Mouse (Mus musculus): ENCODE data around the gene Gm10061. TPM values are rescaled to one million over a fixed set of nuclear protein-coding genes. Genes with fewer than 3 reads are reported as not detected.
"Not testable (repeated sequence)": the region's sequence is repeated elsewhere in the genome, so short reads cannot be mapped to it uniquely, and the experiment has no call there.

The Gm10061 gene
- not detected in 2 replicates for polyA plus RNA-seq (2014; fragmentation: Nextera tagmentation; extraction: Ambion mirVana)

GRCm38 (mm10) chr16:89150786-89151185 is at the start of gene Gm10061:
TSS of gene Gm10061 (plus strand) at chr16:89151086.
- Histone ChIP-seq H3K27ac (replicated peaks; ENCODE audit: low read depth, low read length) (no peak within 1 kb of the TSS), H3K9me3 (replicated peaks; ENCODE audit: control insufficient read depth, low read length) (no peaks in the 10 kb centered on the region), H3K4me3 (ENCODE audit: low read depth, low read length) (no peak within 1 kb of the TSS), H3K4me1 (ENCODE audit: control insufficient read depth, insufficient read depth, low read length) (no peaks in the 10 kb centered on the region), H3K9ac (replicated peaks; ENCODE audit: low read length) (no peak within 1 kb of the TSS), H3K27me3 (ENCODE audit: control insufficient read depth, insufficient read depth, low read length) (no peaks in the 10 kb centered on the region), H3K4me2 (ENCODE audit: low read depth, low read length) (no peak within 1 kb of the TSS), H3K36me3 (replicated peaks; ENCODE audit: control insufficient read depth, insufficient read depth, low read depth, low read length) (no peaks in the 10 kb centered on the region)
- WGBS = 95% methylated on average over 1 of the region's 1 CpGs
- ATAC-seq (replicated peaks; ENCODE audit: insufficient number of reproducible peaks, low FRiP score, low TSS enrichment, low read depth) = no peak
- no peak for DNase-seq (ENCODE audit: low spot score)

- H3K9me3 ChIP-seq (replicated peaks; ENCODE audit: control insufficient read depth, low read length) = no peaks in the 10 kb centered on the region
- no peak within 1 kb of the TSS for H3K4me2 ChIP-seq (ENCODE audit: low read depth, low read length)
- ATAC-seq (replicated peaks; ENCODE audit: insufficient number of reproducible peaks, low FRiP score, low TSS enrichment, low read depth) = no peak
- no peaks in the 10 kb centered on the region for H3K36me3 ChIP-seq (replicated peaks; ENCODE audit: control insufficient read depth, insufficient read depth, low read depth, low read length)
- WGBS = 97% methylated on average over 1 of the region's 1 CpGs
- no peak within 1 kb of the TSS for H3K27ac ChIP-seq (replicated peaks; ENCODE audit: low read depth, low read length)
- no peaks in the 10 kb centered on the region for H3K27me3 ChIP-seq (ENCODE audit: control insufficient read depth, insufficient read depth, low read length)
- no peak within 1 kb of the TSS for H3K9ac ChIP-seq (replicated peaks; ENCODE audit: low read length)
- DNase-seq (ENCODE audit: low spot score) = no peak
- H3K4me1 ChIP-seq (ENCODE audit: control insufficient read depth, insufficient read depth, low read length) = no peaks in the 10 kb centered on the region
- H3K4me3 ChIP-seq (ENCODE audit: low read depth, low read length) = no peak within 1 kb of the TSS
These were observed 10.3 kb upstream of the Gm10061 start, which contains the start of gene Gm6358 for GRCm38 (mm10) chr16:89140551-89140950. TSS of gene Gm6358 (plus strand) at chr16:89140851.

GRCm38 (mm10) chr16:89157652-89158051 is 6.8 kb downstream of the Gm10061 start, which contains the start of gene Gm9789:
TSS of gene Gm9789 (plus strand) at chr16:89157952.
- no peak for DNase-seq (ENCODE audit: low spot score)
- Histone ChIP-seq H3K27ac (replicated peaks; ENCODE audit: low read depth, low read length) (no peak within 1 kb of the TSS), H3K36me3 (replicated peaks; ENCODE audit: control insufficient read depth, insufficient read depth, low read depth, low read length) (no peaks in the 10 kb centered on the region), H3K4me2 (ENCODE audit: low read depth, low read length) (no peak within 1 kb of the TSS), H3K9ac (replicated peaks; ENCODE audit: low read length) (no peak within 1 kb of the TSS), H3K4me3 (ENCODE audit: low read depth, low read length) (no peak within 1 kb of the TSS), H3K9me3 (replicated peaks; ENCODE audit: control insufficient read depth, low read length) (no peaks in the 10 kb centered on the region), H3K4me1 (ENCODE audit: control insufficient read depth, insufficient read depth, low read length) (no peaks in the 10 kb centered on the region), H3K27me3 (ENCODE audit: control insufficient read depth, insufficient read depth, low read length) (no peaks in the 10 kb centered on the region)
- ATAC-seq (replicated peaks; ENCODE audit: insufficient number of reproducible peaks, low FRiP score, low TSS enrichment, low read depth) = no peak
- 87% methylated on average over 4 of the region's 4 CpGs for WGBS

- H3K4me2 ChIP-seq (ENCODE audit: low read depth, low read length); H3K36me3 ChIP-seq (replicated peaks; ENCODE audit: control insufficient read depth, insufficient read depth, low read depth, low read length); H3K4me1 ChIP-seq (ENCODE audit: control insufficient read depth, insufficient read depth, low read length); ATAC-seq (replicated peaks; ENCODE audit: insufficient number of reproducible peaks, low FRiP score, low TSS enrichment, low read depth); H3K27me3 ChIP-seq (ENCODE audit: control insufficient read depth, insufficient read depth, low read length); H3K4me3 ChIP-seq (ENCODE audit: low read depth, low read length); DNase-seq (ENCODE audit: low spot score); H3K27ac ChIP-seq (replicated peaks; ENCODE audit: low read depth, low read length); H3K9ac ChIP-seq (replicated peaks; ENCODE audit: low read length); H3K9me3 ChIP-seq (replicated peaks; ENCODE audit: control insufficient read depth, low read length): not testable (repeated sequence)
These were observed 18.3 kb downstream of the Gm10061 start, which contains the start of gene Gm7735 for GRCm38 (mm10) chr16:89169190-89169589. TSS of gene Gm7735 (plus strand) at chr16:89169490.

- H3K9me3 ChIP-seq (replicated peaks; ENCODE audit: control insufficient read depth, low read length) = no peaks in the 10 kb centered on the region
- H3K4me1 ChIP-seq (ENCODE audit: control insufficient read depth, insufficient read depth, low read length) = no peaks in the 10 kb centered on the region
- H3K9ac ChIP-seq (replicated peaks; ENCODE audit: low read length) = no peak within 1 kb of the TSS
- 74% methylated on average over 2 of the region's 2 CpGs for WGBS
- no peak within 1 kb of the TSS for H3K4me3 ChIP-seq (ENCODE audit: low read depth, low read length)
- H3K4me2 ChIP-seq (ENCODE audit: low read depth, low read length) = no peak within 1 kb of the TSS
- H3K27me3 ChIP-seq (ENCODE audit: control insufficient read depth, insufficient read depth, low read length) = no peaks in the 10 kb centered on the region
- no peak for ATAC-seq (replicated peaks; ENCODE audit: insufficient number of reproducible peaks, low FRiP score, low TSS enrichment, low read depth)
- no peaks in the 10 kb centered on the region for H3K36me3 ChIP-seq (replicated peaks; ENCODE audit: control insufficient read depth, insufficient read depth, low read depth, low read length)
- no peak for DNase-seq (ENCODE audit: low spot score)
- no peak within 1 kb of the TSS for H3K27ac ChIP-seq (replicated peaks; ENCODE audit: low read depth, low read length)
These were observed 23.5 kb downstream of the Gm10061 start, which contains the start of gene 1110057P08Rik for GRCm38 (mm10) chr16:89174435-89174834. TSS of gene 1110057P08Rik (plus strand) at chr16:89174735.

GRCm38 (mm10) chr16:89188621-89189020 is 37.7 kb downstream of the Gm10061 start:
- H3K4me2 ChIP-seq (ENCODE audit: low read depth, low read length) = no peak overlapping the region
- no peaks in the 10 kb centered on the region for H3K9me3 ChIP-seq (replicated peaks; ENCODE audit: control insufficient read depth, low read length)
- DNase-seq (ENCODE audit: low spot score) (no peak), ATAC-seq (replicated peaks; ENCODE audit: insufficient number of reproducible peaks, low FRiP score, low TSS enrichment, low read depth) (no peak)
- no peaks in the 10 kb centered on the region for H3K36me3 ChIP-seq (replicated peaks; ENCODE audit: control insufficient read depth, insufficient read depth, low read depth, low read length)
- no peak overlapping the region for H3K4me3 ChIP-seq (ENCODE audit: low read depth, low read length)
- H3K9ac ChIP-seq (replicated peaks; ENCODE audit: low read length) = no peak overlapping the region
- 91% methylated on average over 4 of the region's 4 CpGs for WGBS
- H3K4me1 ChIP-seq (ENCODE audit: control insufficient read depth, insufficient read depth, low read length) = no peaks in the 10 kb centered on the region
- H3K27me3 ChIP-seq (ENCODE audit: control insufficient read depth, insufficient read depth, low read length) = no peaks in the 10 kb centered on the region
- H3K27ac ChIP-seq (replicated peaks; ENCODE audit: low read depth, low read length) = no peak overlapping the region

Other genes with a start within 250 kb of the Gm10061 start
- gene Krtap19-9b, start 218.8 kb upstream of the Gm10061 start, polyA plus RNA-seq (2014; fragmentation: Nextera tagmentation; extraction: Ambion mirVana) = not detected in 2 replicates
- gene Krtap16-3, start 188.2 kb upstream of the Gm10061 start, polyA plus RNA-seq (2014; fragmentation: Nextera tagmentation; extraction: Ambion mirVana) = not detected in 2 replicates
- not detected in 2 replicates for gene Krtap22-2, start 140.3 kb upstream of the Gm10061 start, polyA plus RNA-seq (2014; fragmentation: Nextera tagmentation; extraction: Ambion mirVana)
- gene Gm10229, start 135.8 kb upstream of the Gm10061 start, polyA plus RNA-seq (2014; fragmentation: Nextera tagmentation; extraction: Ambion mirVana) = not detected in 2 replicates
- not detected in 2 replicates for gene Krtap6-1, start 119.4 kb upstream of the Gm10061 start, polyA plus RNA-seq (2014; fragmentation: Nextera tagmentation; extraction: Ambion mirVana)
- gene Gm10228, start 109.6 kb upstream of the Gm10061 start, polyA plus RNA-seq (2014; fragmentation: Nextera tagmentation; extraction: Ambion mirVana) = not detected in 2 replicates
- not detected in 2 replicates for gene Krtap6-5, start 103.2 kb upstream of the Gm10061 start, polyA plus RNA-seq (2014; fragmentation: Nextera tagmentation; extraction: Ambion mirVana)
- gene 1110025L11Rik, start 87.1 kb upstream of the Gm10061 start, polyA plus RNA-seq (2014; fragmentation: Nextera tagmentation; extraction: Ambion mirVana) = not detected in 2 replicates
- not detected in 2 replicates for gene Krtap6-3, start 67.1 kb upstream of the Gm10061 start, polyA plus RNA-seq (2014; fragmentation: Nextera tagmentation; extraction: Ambion mirVana)
- not detected in 2 replicates for gene Gm6358, start 10.2 kb upstream of the Gm10061 start, polyA plus RNA-seq (2014; fragmentation: Nextera tagmentation; extraction: Ambion mirVana)
- not detected in 2 replicates for gene Gm9789, start 6.9 kb downstream of the Gm10061 start, polyA plus RNA-seq (2014; fragmentation: Nextera tagmentation; extraction: Ambion mirVana)
- not detected in 2 replicates for gene Gm7735, start 18.4 kb downstream of the Gm10061 start, polyA plus RNA-seq (2014; fragmentation: Nextera tagmentation; extraction: Ambion mirVana)
- gene 1110057P08Rik, start 23.6 kb downstream of the Gm10061 start, polyA plus RNA-seq (2014; fragmentation: Nextera tagmentation; extraction: Ambion mirVana) = not detected in 2 replicates
- not detected in 2 replicates for gene Krtap20-2, start 54.8 kb downstream of the Gm10061 start, polyA plus RNA-seq (2014; fragmentation: Nextera tagmentation; extraction: Ambion mirVana)

Data from embryonic facial prominence, embryonic 11.5 days (tissue).